Mouse (Mus musculus) G1E-ER4 (cell line): ENCODE measurements around the gene Ajap1. TPM values are rescaled to one million over a fixed set of nuclear protein-coding genes. Genes with fewer than 3 reads are reported as not detected.

ENCODE experiments used
- GATA1 ChIP-seq: IDR thresholded peaks from one replicate; pipeline ENCODE4 v1.8.0; 2012; ENCODE audit warnings: low read length, inconsistent platforms
- polyA plus RNA-seq: library from polyadenylated mRNA; stranded (reverse); fragments of >175 nt; gene quantifications from 2 replicates; pipeline ENCODE4 v1.2.3, GENCODE M21; 2012

Gene Ajap1
- polyA plus RNA-seq, 1 experiment: 0.02 TPM

DNA sequence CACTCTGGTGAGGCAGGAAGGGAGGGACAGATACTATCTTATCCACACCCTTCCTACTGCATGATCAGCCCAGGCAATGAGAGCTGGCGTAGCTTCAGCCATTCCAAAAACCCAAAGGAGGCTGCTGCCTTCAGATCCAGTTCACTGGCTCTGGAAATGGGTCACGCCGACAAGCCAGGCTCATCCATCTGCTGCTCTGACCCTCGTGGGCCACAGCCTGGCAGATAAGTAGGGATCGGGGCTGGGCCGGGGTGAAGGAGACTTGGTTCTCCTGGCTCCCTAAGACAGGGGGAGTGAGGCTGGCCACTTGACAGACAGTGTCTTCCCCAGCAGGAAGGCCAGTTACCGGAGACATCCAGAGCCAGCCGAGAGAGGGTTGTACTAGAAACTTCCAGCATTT lies 84.2 kb downstream of the Ajap1 start:
- no peak for TF ChIP-seq GATA1

DNA sequence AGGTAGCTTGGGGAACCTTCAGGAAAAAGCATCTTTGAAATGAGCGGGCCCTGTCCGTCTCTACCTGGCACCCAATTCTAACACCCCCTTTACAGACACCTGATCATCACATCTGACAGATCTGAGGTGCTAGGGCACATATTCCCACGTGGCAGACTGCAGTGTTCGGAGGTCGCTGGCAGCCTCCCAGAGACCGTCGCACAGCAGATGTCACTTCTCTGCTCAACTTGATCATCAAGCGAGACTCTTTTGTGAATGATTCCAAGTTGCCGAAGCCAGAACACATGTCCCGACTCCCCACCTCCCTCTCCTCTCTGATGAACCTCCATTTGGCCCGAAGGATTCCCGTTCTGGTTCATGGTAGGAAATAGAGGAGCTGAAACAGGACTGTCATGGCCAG lies 95.1 kb downstream of the Ajap1 start:
- TF ChIP-seq GATA1: no peak

DNA sequence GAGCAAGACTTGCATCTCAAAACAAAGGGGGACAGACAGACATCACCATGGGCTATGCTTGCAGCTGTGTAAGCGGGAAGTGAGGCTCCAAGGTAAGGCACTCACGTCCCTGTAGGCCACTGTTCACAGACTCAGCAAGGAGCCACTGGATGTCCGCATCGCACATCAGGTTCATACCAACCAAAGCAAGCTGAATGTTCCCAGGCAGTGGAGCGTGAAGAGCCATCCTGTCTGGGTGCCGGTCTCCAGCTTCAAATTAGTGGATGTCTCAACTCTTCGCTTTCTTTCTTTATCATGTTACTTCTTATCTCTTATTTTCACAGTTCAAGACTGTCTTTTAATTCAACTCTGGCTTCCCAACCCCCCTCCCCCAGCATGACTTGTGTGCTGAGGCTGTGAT lies 101.2 kb downstream of the Ajap1 start:
- no peak for TF ChIP-seq GATA1

DNA sequence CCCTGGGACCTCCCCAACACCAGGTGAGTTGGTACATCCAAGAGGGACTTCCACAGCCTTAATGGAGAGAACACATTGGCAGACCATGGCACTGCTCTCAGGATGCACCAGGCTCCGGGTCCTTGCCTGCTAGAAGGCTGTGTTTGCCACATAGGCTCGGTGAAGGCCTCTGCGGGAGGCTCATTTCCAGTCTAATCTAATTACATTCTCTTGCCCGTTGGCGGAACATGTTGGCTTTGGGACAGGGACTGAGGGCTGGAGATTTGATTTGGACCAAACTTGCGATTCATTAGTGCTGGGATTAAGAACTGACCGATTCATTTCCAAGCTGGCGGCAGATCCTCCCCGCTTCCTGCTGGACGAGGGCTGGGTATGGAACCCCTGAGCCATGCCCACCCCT lies 101.7 kb downstream of the Ajap1 start:
- no peak for TF ChIP-seq GATA1

DNA sequence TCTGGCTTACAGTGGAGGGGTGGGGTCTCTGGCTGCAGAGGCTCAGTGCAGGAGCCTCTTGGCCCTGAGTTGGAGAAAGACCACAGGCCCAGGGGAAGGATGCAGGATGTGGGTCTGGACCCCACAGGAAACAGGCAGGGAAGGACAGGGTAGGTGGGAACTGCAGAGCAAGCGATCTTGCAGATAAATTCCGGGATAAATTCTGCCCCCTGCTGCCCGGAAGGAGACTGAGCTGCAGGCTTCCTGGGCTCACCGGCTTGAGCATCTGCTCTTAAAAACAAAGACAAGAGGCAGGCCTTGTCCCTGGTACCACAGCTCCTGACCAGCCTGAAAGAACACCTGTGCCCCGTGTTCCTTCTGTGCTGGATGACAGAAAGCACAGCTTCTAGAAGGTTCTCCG lies 104.6 kb downstream of the Ajap1 start:
- no peak for TF ChIP-seq GATA1

DNA sequence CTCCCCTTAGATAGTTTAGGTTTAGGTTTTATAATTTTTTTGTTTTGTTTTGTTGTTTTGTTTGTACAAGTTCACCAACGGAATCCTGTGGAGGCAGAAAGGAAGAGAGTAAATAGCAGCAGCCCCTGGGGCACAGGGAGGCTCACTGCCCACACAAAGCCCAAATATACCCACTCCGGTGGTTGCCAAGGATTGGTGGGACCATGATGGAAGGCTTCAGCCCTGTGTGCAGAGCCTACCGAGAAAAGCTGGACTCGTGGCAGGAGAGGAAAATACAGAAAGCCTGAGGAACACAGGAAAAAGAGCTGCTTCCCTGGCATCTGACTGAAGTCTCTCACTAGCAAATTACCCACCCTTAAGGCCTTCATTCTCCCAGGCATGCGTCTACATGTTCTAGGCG lies 108.4 kb downstream of the Ajap1 start:
- TF ChIP-seq GATA1: no peak

DNA sequence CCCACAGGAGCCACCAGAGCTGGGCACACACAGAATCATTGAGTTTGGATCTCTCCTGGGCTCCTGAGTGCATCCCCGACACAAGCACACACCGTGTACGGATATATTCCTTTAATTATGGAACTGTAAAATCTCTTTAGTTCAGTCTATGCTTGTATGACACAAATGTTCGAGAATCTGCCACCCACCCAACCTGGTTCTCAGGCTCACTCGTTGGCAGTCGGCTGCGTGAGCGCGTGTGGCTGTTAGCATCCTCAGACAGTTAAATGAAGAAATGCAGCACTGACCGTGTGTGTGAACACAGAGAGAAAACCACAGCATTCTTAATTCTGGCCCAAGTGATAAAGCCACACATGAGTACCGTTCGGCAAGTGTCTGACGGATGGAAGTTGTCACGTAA lies 109.5 kb downstream of the Ajap1 start:
- TF ChIP-seq GATA1: no peak

DNA sequence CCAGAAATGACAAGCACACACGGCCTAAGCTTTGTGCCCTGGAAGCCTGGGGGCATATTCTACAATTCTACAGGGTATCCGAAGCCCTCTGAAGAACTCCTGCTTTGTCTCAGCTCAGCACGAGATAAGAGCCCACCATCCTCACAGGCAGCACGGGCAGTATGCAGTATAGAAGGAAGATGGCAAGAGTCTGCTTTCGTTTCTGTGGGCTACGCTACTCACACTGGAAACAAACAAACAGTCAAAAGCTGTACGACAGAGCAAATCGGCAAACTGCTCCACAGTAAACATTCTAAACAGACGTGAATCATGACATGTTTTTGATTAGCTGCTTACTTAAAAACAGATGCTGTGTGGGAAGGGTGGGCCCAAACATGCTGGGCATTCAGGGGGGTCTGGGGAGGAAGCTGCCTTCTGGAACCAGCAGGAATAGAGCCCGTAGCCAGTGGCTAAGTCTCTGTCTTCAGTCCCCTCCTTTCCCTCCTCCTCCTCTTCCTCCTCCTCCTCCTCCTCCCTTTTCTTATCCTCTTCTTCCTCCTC lies 113.9 kb downstream of the Ajap1 start:
- TF ChIP-seq GATA1: no peak

DNA sequence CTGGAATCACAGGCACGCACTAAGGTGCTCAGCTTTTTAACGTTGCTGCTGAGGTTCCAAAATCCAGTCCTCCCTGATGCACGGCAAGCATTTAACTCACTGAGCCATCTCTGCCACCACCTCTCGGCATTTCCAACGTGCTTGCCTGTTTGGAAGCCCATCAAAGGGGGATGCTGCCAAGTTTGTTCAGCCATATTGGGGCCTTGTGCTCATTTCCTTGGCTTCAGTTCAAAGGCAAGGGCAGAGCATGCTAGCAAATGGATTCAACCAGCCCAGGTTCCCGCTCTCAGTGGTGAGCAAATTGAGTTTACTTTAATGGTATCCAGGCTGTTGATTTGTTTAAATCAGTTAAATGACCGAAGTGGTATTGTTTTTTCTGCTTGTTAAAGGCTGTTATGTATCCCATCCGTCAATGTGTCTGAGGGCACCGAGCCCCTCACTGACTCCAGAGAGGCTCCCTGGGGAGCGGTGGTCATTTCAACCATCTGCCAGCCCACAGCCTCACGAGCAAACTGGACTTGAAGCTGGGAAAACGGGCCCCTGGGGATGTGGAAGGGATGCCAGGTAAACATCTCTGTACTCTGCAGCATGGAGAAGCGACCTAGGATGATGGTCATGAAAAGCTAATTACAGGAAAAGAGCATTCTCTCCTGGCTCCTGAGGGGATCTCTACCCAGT lies 121.6 kb downstream of the Ajap1 start:
- TF ChIP-seq GATA1: no peak

DNA sequence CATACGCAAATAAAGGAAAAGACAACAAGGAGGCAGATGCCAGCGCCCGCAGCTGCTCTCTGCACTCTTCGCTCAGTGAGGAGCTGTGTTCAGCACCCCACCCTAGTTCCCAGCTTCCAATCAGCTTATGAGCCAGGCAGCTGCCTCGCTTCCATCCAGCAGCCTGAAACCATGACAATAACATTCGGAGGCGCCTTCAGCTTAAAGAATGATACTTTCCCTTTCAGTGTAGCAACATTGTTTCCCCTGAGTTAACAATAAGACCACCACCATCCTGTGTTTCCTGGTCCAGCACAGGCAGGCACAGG lies 124.4 kb downstream of the Ajap1 start:
- no peak for TF ChIP-seq GATA1

DNA sequence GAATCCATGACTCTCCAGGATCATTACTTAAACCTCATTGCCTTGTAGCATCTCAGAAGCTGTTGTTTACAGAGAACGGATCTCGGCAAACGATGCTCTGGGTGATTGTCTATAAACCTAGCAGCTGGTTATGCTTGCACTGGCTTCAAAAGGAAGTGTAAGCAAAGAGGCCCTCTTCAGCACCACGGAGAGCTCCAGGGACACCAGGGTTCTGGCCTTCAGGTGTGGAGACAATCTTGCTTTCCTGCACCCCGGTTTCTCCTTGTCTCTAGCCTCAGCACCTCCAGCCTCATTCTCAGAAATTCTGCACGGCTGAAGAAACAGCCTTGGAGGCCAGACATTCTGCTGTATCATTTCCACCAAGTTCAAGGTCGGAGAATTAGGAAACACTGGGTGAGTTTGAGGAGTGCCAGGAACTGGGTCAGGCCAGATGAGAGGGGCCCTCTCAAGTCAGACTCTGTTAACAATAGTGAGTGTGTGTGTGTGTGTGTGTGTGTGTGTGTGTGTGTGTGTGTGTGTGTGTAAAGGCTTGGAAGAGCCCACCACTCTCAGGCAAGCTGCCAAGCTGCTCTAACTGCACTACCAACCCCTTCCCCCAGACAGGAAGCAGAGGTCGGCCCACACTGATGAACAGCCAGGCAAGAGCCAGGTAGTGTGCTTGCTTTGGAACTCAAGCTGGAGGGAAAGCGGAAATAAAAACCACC lies 124.9 kb downstream of the Ajap1 start:
- TF ChIP-seq GATA1: no peak

DNA sequence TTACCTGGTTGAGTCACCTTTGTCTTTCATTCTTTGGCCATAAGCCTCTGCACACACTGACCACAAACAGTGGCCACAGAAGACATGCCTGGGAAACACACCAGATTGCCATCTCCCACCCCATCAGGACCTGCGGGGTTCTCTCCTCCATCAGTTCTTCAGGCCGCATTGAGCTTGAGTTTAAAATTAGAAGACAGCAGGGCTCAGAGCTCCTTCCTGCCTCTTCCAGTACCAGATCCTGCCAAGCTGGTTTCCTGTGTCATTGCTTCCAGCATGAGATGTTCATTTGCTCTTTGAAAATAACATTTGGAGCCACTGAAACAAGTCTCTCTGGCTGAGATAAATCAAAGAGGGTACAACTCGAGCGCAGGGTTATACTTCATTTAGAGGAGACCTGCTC lies 126.4 kb downstream of the Ajap1 start:
- no peak for TF ChIP-seq GATA1

DNA sequence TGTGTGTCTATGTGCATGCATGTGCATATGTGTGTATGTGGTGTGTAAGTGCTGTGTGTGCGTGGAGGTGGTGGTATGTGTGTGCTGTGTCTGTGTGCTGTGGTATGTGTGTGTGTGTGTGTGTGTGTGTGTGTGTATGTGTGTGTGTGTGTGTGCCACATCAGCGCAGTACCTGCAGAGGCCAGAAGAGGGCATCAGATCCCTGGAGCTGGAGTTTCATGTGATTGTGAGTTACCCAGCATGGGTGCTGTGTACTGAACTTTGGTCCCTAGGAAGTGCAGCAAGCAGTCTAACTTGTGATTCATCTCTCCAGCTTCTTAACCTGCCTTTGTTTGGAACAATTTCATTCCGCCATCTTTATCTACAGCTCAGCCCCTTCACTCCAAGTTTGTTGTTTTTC lies 137.6 kb downstream of the Ajap1 start:
- no peak for TF ChIP-seq GATA1

DNA sequence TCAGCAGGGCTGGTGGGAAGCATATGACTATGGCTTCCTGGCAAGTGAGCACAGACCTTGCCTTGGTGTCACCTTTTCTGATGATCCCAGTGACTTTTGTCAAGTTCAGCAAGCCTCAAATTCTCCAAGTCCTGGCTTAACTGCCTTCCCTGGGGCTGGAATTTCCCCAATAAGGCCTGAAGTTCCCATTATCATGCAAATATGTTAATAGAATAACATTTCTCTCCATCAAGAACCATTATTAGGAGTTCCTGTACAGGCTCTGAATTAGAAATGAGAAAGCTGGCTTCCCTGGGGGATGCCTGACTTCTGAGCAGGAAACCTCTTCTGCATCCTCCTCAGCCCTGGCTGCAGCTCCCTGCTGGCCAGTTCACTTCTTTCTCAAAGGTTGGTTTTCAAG lies 141.7 kb downstream of the Ajap1 start:
- no peak for TF ChIP-seq GATA1

DNA sequence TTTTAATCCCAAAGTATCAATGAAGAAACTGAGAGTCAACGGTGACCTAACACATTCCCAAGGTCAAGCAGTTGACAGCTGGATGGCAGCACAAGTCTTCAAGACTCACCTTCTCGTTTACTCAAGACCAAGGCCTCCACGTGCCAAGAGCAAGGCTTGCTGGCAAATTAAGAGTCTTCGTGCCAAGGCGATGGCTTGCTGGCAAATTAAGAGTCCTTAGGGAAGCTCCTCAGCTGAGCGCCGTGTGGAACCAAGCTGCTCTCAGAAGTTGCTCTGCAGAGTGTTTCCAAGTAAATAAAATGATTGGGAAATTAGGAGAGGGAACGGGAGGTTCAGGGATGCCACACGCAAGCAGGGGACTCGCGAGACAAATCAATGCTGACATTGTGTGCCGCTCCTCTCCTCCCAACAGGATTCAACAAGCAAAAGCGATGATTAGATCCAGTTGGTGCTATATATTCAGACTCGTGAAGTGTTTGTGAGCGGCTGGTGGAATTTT lies 147.3 kb downstream of the Ajap1 start:
- TF ChIP-seq GATA1: no peak

DNA sequence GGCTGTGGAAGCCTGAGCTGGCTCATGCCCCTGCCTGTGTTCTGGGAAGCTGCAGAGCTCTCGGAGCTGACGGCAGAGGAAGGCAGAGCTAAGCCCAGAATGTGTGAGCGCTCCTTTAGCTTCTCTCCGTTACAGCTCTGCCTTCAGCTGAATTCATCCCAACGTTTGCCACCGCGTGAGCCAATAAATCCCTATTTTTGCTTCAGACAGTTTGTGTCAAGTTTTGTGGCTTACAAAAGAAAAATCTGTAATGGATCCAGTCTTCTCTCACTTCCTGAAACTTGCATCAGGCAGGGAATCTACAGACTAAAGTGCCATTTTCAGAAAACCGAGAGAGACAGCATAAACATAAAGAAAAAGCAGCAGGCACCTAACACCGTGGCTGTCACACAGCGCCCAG lies 154.8 kb downstream of the Ajap1 start:
- TF ChIP-seq GATA1: no peak
